Mouse (Mus musculus) left cerebral cortex, postnatal 36 days (tissue): ENCODE measurements around the gene Tut1. TPM values are rescaled to one million over a fixed set of nuclear protein-coding genes. Genes with fewer than 3 reads are reported as not detected.

Source experiments
- DNase-seq, 2 experiments: peaks; one replicate each; pipeline ENCODE4 v3.0.0; 2021 to 2022; ENCODE audit warnings: low spot score in 2 of 2, mixed read lengths in 1 of 2
- intact Hi-C: fragments of 180-260 bp; cut with DNase I; formaldehyde crosslinking; loops from one replicate; pipeline ENCODE4 v1.15.1; 2025
- total RNA-seq, 2 experiments: library from RNA; stranded (reverse); gene quantifications; 2 replicates each; pipeline ENCODE4 v1.2.3; 2021

Gene Tut1
- total RNA-seq, 2 experiments from 2014 or later: 17.5 to 21.5 TPM

GRCm38 (mm10) chr19:8975491-8975890 lies 21.8 kb downstream of the Tut1 start:
- intact Hi-C loops: no loop called here
- DNase-seq: no peak

- no peak for DNase-seq
- intact Hi-C loops: no loop called here
Measured at GRCm38 (mm10) chr19:8976535-8976934, 22.9 kb downstream of the Tut1 start.

- DNase-seq: no peak
Measured at GRCm38 (mm10) chr19:8980771-8981170, 27.1 kb downstream of the Tut1 start.

GRCm38 (mm10) chr19:8981450-8982168 lies 28.0 kb downstream of the Tut1 start:
- DNase-seq: no peak
- intact Hi-C loops: no loop called here

More at GRCm38 (mm10) chr19:8980771-8981170, 27.1 kb downstream of the Tut1 start:
- intact Hi-C loops: no loop called here

- DNase-seq: no peak
- intact Hi-C loops: no loop called here
Measured at GRCm38 (mm10) chr19:8982303-8983149, 28.9 kb downstream of the Tut1 start.

- intact Hi-C loops: no loop called here
- DNase-seq: no peak
Measured at GRCm38 (mm10) chr19:8983150-8983650, 29.6 kb downstream of the Tut1 start.

GRCm38 (mm10) chr19:8984255-8984868 lies 30.7 kb downstream of the Tut1 start:
- DNase-seq: no peak
- intact Hi-C loops: no loop called here

GRCm38 (mm10) chr19:8985891-8986290 lies 32.2 kb downstream of the Tut1 start:
- intact Hi-C loops: no loop called here

GRCm38 (mm10) chr19:8987816-8988215 lies 34.2 kb downstream of the Tut1 start:
- intact Hi-C loops: no loop called here
- no peak for DNase-seq

More at GRCm38 (mm10) chr19:8985891-8986290, 32.2 kb downstream of the Tut1 start:
- no peak for DNase-seq

GRCm38 (mm10) chr19:8988346-8989065 lies 34.9 kb downstream of the Tut1 start:
- intact Hi-C loops: no loop called here

GRCm38 (mm10) chr19:8989066-8989566 lies 35.5 kb downstream of the Tut1 start, which contains the start of gene Ahnak:
Ahnak (plus strand) TSS chr19:8989284.
- no peak for DNase-seq
- intact Hi-C loops: no loop called here

More at GRCm38 (mm10) chr19:8988346-8989065, 34.9 kb downstream of the Tut1 start:
- DNase-seq: no peak

- intact Hi-C loops: no loop called here
- DNase-seq: no peak
Measured at GRCm38 (mm10) chr19:8989567-8990431, 36.2 kb downstream of the Tut1 start.

GRCm38 (mm10) chr19:8990432-8991102 lies 36.9 kb downstream of the Tut1 start:
- intact Hi-C loops: no loop called here
- no peak for DNase-seq

GRCm38 (mm10) chr19:8991245-8991870 lies 37.7 kb downstream of the Tut1 start:
- intact Hi-C loops: no loop called here
- no peak for DNase-seq

GRCm38 (mm10) chr19:8991871-8992735 lies 38.5 kb downstream of the Tut1 start:
- no peak for DNase-seq
- intact Hi-C loops: no loop called here
